Mouse (Mus musculus) testis, adult 2 months (tissue): ENCODE results near the gene Srbd1. TPM values are rescaled to one million over a fixed set of nuclear protein-coding genes. Genes with fewer than 3 reads are reported as not detected.

Experiments
- H3K27ac ChIP-seq: fragments of 200-500 bp; 2 replicates; pipeline ENCODE4 v1.5.1; 2012; ENCODE audit warnings: low read depth, low read length; ENCODE audit not compliant: control insufficient read depth, insufficient read depth
- H3K27me3 ChIP-seq: fragments of 200-500 bp; 2 replicates; pipeline ENCODE4 v1.6.1; 2012; ENCODE audit warnings: mild to moderate bottlenecking, low read length, moderate library complexity; ENCODE audit not compliant: control insufficient read depth, insufficient read depth
- H3K36me3 ChIP-seq: fragments of 200-500 bp; 2 replicates; pipeline ENCODE4 v1.6.1; 2012; ENCODE audit warnings: mild to moderate bottlenecking, low read length; ENCODE audit not compliant: control insufficient read depth, insufficient read depth
- H3K4me1 ChIP-seq: fragments of 200-500 bp; 2 replicates; pipeline ENCODE4 v1.6.1; 2012; ENCODE audit warnings: low read length; ENCODE audit not compliant: control insufficient read depth, insufficient read depth
- H3K4me3 ChIP-seq: fragments of 200-500 bp; 2 replicates; pipeline ENCODE4 v1.5.1; 2012; ENCODE audit warnings: low read depth, mild to moderate bottlenecking, low read length, moderate library complexity, mixed read lengths; ENCODE audit not compliant: control insufficient read depth
- CTCF ChIP-seq: fragments of 200-500 bp; IDR thresholded peaks from 2 replicates; pipeline ENCODE4 v1.5.1; 2012; ENCODE audit warnings: low read depth, mild to moderate bottlenecking, inconsistent platforms, low read length, moderate library complexity; ENCODE audit not compliant: control insufficient read depth, insufficient read depth, insufficient replicate concordance
- POLR2A ChIP-seq: fragments of 200-500 bp; IDR thresholded peaks from 2 replicates; pipeline ENCODE4 v1.6.1; 2012; ENCODE audit warnings: low read depth, mild to moderate bottlenecking, inconsistent platforms, low read length, moderate library complexity; ENCODE audit not compliant: control insufficient read depth
- polyA plus RNA-seq: library from polyadenylated mRNA; depleted of rRNA; stranded (reverse); fragments of >200 nt; gene quantifications from 2 replicates; pipeline ENCODE4 v1.2.3, GENCODE M21; 2012

Srbd1 gene
- polyA plus RNA-seq, 1 experiment: 2.5 TPM

DNA sequence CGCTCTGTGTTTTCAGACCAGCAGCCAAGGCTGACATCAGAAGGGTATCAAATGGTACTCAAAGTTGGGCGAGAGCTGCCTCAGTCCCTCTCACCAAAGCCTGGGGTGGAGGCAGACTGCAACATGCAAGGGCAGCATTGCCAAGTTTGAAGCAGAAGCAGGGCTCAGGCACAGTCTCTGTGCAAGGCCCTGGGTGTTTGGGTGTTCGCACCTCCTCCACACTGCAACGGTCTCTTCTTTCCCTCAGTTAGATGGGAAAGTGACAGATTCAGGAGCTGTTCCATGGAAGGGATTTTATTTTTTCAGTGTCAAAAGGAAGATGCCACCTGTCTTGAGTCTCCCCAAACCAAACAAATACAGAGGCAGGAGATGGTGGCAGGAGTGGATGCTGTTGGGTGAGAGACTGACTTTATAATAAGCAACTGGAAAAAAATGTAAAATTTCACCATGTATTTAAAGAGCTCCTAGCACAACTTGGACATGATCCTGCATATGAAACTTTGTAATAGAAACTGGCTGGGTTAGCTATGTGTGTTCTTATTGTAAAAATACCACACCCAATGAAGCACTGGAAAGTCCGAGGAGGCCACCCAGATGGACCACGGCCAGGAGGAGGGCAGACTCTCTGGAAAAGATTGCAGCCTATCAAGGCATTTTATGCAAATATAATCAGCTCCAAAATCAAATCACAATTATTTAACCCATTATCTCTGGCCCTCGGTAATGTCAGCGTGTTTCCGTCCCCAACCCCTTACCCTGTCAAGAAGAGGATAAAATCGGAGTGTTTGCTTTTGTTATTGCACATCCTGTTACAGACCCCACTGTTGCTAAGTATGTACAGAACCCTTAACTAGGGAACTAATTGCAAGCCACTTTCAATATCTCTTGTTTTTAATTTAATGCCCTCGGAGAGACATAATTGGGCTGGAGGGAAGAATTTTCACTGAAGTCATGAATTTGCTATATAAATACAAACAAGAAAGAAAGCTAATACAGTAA lies 195.8 kb downstream of the Srbd1 start:
- no peaks in the 10 kb centered on the region for H3K4me1 ChIP-seq
- no peaks in the 10 kb centered on the region for H3K27me3 ChIP-seq
- TF ChIP-seq POLR2A (no peak), CTCF (no peak)
- H3K36me3 ChIP-seq: no peaks in the 10 kb centered on the region
- H3K4me3 ChIP-seq: no peak overlapping the region
- H3K27ac ChIP-seq: no peak overlapping the region

- H3K4me3 ChIP-seq: no peak overlapping the region
- no peaks in the 10 kb centered on the region for H3K4me1 ChIP-seq
- no peaks in the 10 kb centered on the region for H3K27me3 ChIP-seq
- TF ChIP-seq POLR2A: no peak
- TF ChIP-seq CTCF: no peak
- no peaks in the 10 kb centered on the region for H3K36me3 ChIP-seq
- no peak overlapping the region for H3K27ac ChIP-seq
Observed at GRCm38 (mm10) chr17:85944726-85945125, 200.2 kb downstream of the Srbd1 start.

DNA sequence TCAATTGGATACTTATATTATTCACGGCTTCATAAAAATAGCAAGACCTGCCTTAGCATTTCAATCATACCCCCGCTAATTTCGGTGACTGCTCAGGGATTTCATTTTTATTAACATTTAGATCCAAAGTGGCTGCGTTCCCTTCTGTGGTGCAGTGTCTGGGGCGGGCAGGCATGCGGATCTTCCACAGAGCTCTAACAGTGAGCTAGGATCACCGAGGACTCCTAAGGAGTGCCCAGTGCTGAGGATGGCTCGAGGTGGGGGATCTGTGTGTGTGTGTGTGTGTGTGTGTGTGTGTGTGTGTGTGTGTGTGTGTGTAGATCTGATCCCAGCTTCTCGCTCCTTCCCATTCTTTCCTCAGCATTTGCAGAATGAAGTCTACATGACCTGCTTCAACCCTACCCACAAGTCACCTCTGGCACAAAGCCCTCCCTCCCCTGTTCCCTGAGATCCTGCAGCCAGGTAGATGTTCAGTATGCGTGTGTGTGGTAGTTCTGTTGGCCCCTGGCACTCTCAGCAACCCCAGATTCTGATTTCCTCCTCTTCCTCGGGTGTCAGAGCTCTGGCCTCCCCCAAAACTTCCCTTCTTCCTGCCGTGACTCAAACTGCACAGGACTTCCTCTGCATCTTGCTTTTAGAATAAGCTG lies 200.9 kb downstream of the Srbd1 start:
- Histone ChIP-seq H3K27me3 (no peaks in the 10 kb centered on the region), H3K27ac (no peak overlapping the region), H3K36me3 (no peaks in the 10 kb centered on the region), H3K4me3 (no peak overlapping the region), H3K4me1 (no peaks in the 10 kb centered on the region)
- TF ChIP-seq CTCF (no peak), POLR2A (no peak)

GRCm38 (mm10) chr17:85943551-85943981 lies 201.4 kb downstream of the Srbd1 start:
- H3K36me3 ChIP-seq: no peaks in the 10 kb centered on the region
- no peak overlapping the region for H3K4me3 ChIP-seq
- no peaks in the 10 kb centered on the region for H3K4me1 ChIP-seq
- no peaks in the 10 kb centered on the region for H3K27me3 ChIP-seq
- no peak overlapping the region for H3K27ac ChIP-seq
- no peak for TF ChIP-seq POLR2A
- no peak for TF ChIP-seq CTCF

DNA sequence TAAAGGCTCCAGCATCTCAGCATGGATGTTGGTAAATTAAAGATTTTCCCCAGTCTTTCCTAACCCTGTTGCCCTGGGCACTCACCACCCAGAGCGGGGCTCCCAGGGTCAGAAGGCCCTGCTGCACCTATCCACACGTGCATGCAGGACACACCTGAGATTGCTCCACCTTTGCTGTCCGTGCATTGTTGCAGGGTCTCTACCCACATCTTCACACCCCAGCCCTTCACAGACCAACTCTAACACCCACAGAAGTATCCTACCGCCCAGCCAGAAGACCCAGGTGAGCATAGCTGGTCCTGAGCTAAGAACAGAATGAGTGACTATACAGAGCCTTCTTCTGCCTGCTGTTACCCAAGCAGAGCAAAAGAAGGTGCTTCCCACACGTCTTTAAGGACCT lies 201.9 kb downstream of the Srbd1 start:
- H3K36me3 ChIP-seq: no peaks in the 10 kb centered on the region
- TF ChIP-seq CTCF (no peak), POLR2A (no peak)
- no peak overlapping the region for H3K27ac ChIP-seq
- no peaks in the 10 kb centered on the region for H3K27me3 ChIP-seq
- H3K4me3 ChIP-seq: no peak overlapping the region
- H3K4me1 ChIP-seq: no peaks in the 10 kb centered on the region

DNA sequence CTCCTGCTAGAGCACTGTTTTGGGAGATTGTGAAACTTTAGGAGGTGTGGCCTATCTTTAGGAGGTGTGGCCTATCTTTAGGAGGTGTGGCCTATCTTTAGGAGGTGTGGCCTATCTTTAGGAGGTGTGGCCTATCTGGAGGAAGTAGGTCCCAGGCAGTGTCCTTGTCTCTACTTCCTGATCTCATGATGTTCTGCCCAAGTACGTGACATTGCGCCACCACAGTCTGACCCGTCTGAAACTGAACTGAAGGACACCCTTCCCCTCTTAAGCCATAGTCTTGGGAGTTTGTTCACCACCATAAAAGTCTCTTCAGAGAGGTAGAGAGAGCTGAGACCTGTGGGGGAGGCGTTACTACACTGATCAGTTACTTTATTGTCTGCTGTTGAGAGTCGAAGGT lies 202.9 kb downstream of the Srbd1 start:
- TF ChIP-seq CTCF (no peak), POLR2A (no peak)

DNA sequence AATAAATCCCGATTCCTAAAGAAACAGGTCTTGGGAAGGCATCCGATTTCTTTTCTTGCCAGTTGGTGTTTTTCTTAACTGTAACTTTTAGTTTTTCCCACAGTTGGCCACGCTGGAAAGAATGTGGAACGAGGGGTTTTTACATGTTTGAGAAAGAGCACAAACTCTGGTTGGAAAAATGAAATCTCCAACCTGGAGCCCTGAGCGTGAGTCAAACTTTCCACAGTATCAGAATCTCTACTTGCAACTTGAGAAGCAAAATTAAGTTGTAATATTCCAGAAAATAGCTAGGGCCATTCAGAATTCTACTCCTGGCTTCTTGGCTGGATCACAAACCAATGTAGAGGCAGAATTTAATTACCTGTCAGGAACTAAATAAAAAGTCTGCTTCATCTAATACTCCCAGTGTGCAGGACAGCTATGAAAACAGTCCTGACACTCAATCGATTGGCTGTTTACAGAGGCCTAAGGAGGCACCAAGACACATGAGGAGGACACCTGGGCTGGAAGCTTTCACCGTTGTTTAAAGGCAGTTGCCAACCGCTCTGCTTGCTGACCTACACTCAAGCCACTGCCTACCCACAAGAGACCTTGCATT lies 203.7 kb downstream of the Srbd1 start:
- no peaks in the 10 kb centered on the region for H3K4me1 ChIP-seq
- no peak overlapping the region for H3K27ac ChIP-seq
- no peak for TF ChIP-seq POLR2A
- TF ChIP-seq CTCF: no peak
- no peaks in the 10 kb centered on the region for H3K36me3 ChIP-seq
- no peaks in the 10 kb centered on the region for H3K27me3 ChIP-seq
- H3K4me3 ChIP-seq: no peak overlapping the region

More for the DNA sequence above, 202.9 kb downstream of the Srbd1 start:
- Histone ChIP-seq H3K36me3 (no peaks in the 10 kb centered on the region), H3K4me1 (no peaks in the 10 kb centered on the region), H3K27me3 (no peaks in the 10 kb centered on the region), H3K4me3 (peak overlapping the region; percentile 58), H3K27ac (no peak overlapping the region)
